Mouse (Mus musculus) hindbrain, embryonic 11.5 days (tissue): Measurements from ENCODE around the gene Prr19. TPM values are rescaled to one million over a fixed set of nuclear protein-coding genes. Genes with fewer than 3 reads are reported as not detected.

Source experiments
- ATAC-seq: fragments of 200-750 bp; cut with Nextera tagmentation; 2 replicates; pipeline ENCODE4 v1.8.0; 2017; ENCODE audit warnings: mild to moderate bottlenecking, moderate TSS enrichment, moderate library complexity; ENCODE audit not compliant: low FRiP score
- DNase-seq: peaks from one replicate; pipeline ENCODE4 v3.0.0-alpha.2; 2015; ENCODE audit warnings: low spot score
- H3K27ac ChIP-seq: fragments of 300-500 bp; sonication (generic); 2 replicates; pipeline ENCODE4 v1.5.1; 2014; ENCODE audit warnings: mild to moderate bottlenecking, low read depth, low read length
- H3K27me3 ChIP-seq: fragments of 300-500 bp; sonication (generic); 2 replicates; pipeline ENCODE4 v1.6.1; 2014; ENCODE audit warnings: mild to moderate bottlenecking, low read length, moderate library complexity, mixed read lengths; ENCODE audit not compliant: control insufficient read depth, insufficient read depth
- H3K36me3 ChIP-seq: fragments of 300-500 bp; sonication (generic); 2 replicates; pipeline ENCODE4 v1.6.1; 2014; ENCODE audit warnings: mild to moderate bottlenecking, low read length, moderate library complexity, mixed read lengths; ENCODE audit not compliant: control insufficient read depth, insufficient read depth
- H3K4me1 ChIP-seq: fragments of 300-500 bp; sonication (generic); replicated peaks from 2 replicates; pipeline ENCODE4 v1.6.1; 2014; ENCODE audit warnings: low read length, mixed read lengths; ENCODE audit not compliant: control insufficient read depth, insufficient read depth
- H3K4me2 ChIP-seq: fragments of 300-500 bp; sonication (generic); replicated peaks from 2 replicates; pipeline ENCODE4 v1.6.1; 2014; ENCODE audit warnings: mild to moderate bottlenecking, low read depth, low read length
- H3K4me3 ChIP-seq: fragments of 300-500 bp; sonication (generic); 2 replicates; pipeline ENCODE4 v1.5.1; 2014; ENCODE audit warnings: low read depth, low read length
- H3K9ac ChIP-seq: fragments of 300-500 bp; sonication (generic); 2 replicates; pipeline ENCODE4 v1.6.1; 2014; ENCODE audit warnings: low read depth, low read length
- H3K9me3 ChIP-seq: fragments of 300-500 bp; sonication (generic); 2 replicates; pipeline ENCODE4 v1.6.1; 2016; ENCODE audit warnings: low read length; ENCODE audit not compliant: control insufficient read depth
- WGBS: fragments of 180-500 bp; shearing (Covaris S2); extraction: QIAGEN DNeasy Blood & Tissue Kit; methylation state at CpG from one replicate; pipeline ENCODE4 v1.1.7; 2014; 5-methylcytosine and 5-hydroxymethylcytosine counted together
- polyA plus RNA-seq: library from polyadenylated mRNA; unstranded; fragments of >200 nt; fragmentation: Nextera tagmentation; extraction: Ambion mirVana; gene quantifications from 2 replicates; pipeline ENCODE4 v1.2.1, GENCODE M21; 2014

Gene Prr19
- polyA plus RNA-seq, 1 experiment from 2014 or later, result 1.3 TPM

GRCm38 (mm10) chr7:25274571-25274970 lies 26.6 kb upstream of the Prr19 start:
- 70% methylated on average over 5 of the region's 5 CpGs for WGBS
- Histone ChIP-seq H3K9me3 (no peaks in the 10 kb centered on the region), H3K9ac (peak overlapping the region; percentile 4; the same call in 1 of the 2 replicates), H3K4me3 (no peak overlapping the region), H3K27ac (no peak overlapping the region), H3K27me3 (no peaks in the 10 kb centered on the region), H3K36me3 (no peaks in the 10 kb centered on the region), H3K4me1 (peaks cover 8% of the 10 kb centered on the region), H3K4me2 (no peak overlapping the region)
- ATAC-seq (no peak), DNase-seq (no peak)

GRCm38 (mm10) chr7:25274996-25275395 lies 26.2 kb upstream of the Prr19 start:
- Histone ChIP-seq H3K27ac (no peak overlapping the region), H3K4me2 (no peak overlapping the region), H3K4me3 (no peak overlapping the region), H3K4me1 (peaks cover 10% of the 10 kb centered on the region), H3K9me3 (no peaks in the 10 kb centered on the region), H3K27me3 (no peaks in the 10 kb centered on the region), H3K9ac (no peak overlapping the region; the same call in 1 of the 2 replicates), H3K36me3 (no peaks in the 10 kb centered on the region)
- DNase-seq (no peak), ATAC-seq (no peak)
- WGBS, result 91% methylated on average over 3 of the region's 3 CpGs

- WGBS, result 61% methylated on average over 9 of the region's 9 CpGs
- no peak overlapping the region for H3K4me2 ChIP-seq
Observed at GRCm38 (mm10) chr7:25275555-25276298, 25.5 kb upstream of the Prr19 start.

GRCm38 (mm10) chr7:25277405-25277804 lies 23.8 kb upstream of the Prr19 start:
- Histone ChIP-seq H3K27me3 (no peaks in the 10 kb centered on the region), H3K27ac (no peak overlapping the region)
- no peak for DNase-seq

More at GRCm38 (mm10) chr7:25275555-25276298, 25.5 kb upstream of the Prr19 start:
- H3K36me3 ChIP-seq, result no peaks in the 10 kb centered on the region
- no peaks in the 10 kb centered on the region for H3K27me3 ChIP-seq
- ATAC-seq, result no peak
- no peak for DNase-seq
- H3K27ac ChIP-seq, result no peak overlapping the region
- no peaks in the 10 kb centered on the region for H3K9me3 ChIP-seq
- H3K9ac ChIP-seq, result no peak overlapping the region; the same call in 1 of the 2 replicates
- no peak overlapping the region for H3K4me3 ChIP-seq
- peaks cover 17% of the 10 kb centered on the region for H3K4me1 ChIP-seq

GRCm38 (mm10) chr7:25277998-25278340 lies 23.2 kb upstream of the Prr19 start:
- H3K9ac ChIP-seq, result no peak overlapping the region
- WGBS, result 19% methylated on average over 4 of the region's 4 CpGs
- no peak for DNase-seq
- no peaks in the 10 kb centered on the region for H3K27me3 ChIP-seq
- H3K4me1 ChIP-seq, result peaks cover 22% of the 10 kb centered on the region
- H3K4me2 ChIP-seq, result peak overlapping the region; percentile 98
- no peak overlapping the region; the same call in 1 of the 2 replicates for H3K27ac ChIP-seq
- ATAC-seq, result no peak
- H3K4me3 ChIP-seq, result peak overlapping the region; percentile 60
- no peaks in the 10 kb centered on the region for H3K36me3 ChIP-seq
- H3K9me3 ChIP-seq, result no peaks in the 10 kb centered on the region

More at GRCm38 (mm10) chr7:25277405-25277804, 23.8 kb upstream of the Prr19 start:
- H3K9me3 ChIP-seq, result no peaks in the 10 kb centered on the region
- H3K4me1 ChIP-seq, result peaks cover 22% of the 10 kb centered on the region
- H3K4me3 ChIP-seq, result no peak overlapping the region
- no peaks in the 10 kb centered on the region for H3K36me3 ChIP-seq
- 89% methylated on average over 4 of the region's 4 CpGs for WGBS
- no peak overlapping the region for H3K9ac ChIP-seq
- no peak for ATAC-seq
- no peak overlapping the region for H3K4me2 ChIP-seq

- H3K27ac ChIP-seq, result peak overlapping the region; percentile 99
- H3K4me2 ChIP-seq, result peak overlapping the region; percentile 98
- H3K9ac ChIP-seq, result peak overlapping the region; percentile 81
- no peaks in the 10 kb centered on the region for H3K36me3 ChIP-seq
- H3K27me3 ChIP-seq, result no peaks in the 10 kb centered on the region
- H3K4me3 ChIP-seq, result peak overlapping the region; percentile 60
- peaks cover 26% of the 10 kb centered on the region for H3K4me1 ChIP-seq
- under 1% methylated on average over 53 of the region's 60 CpGs for WGBS
- ATAC-seq (peak; percentile 76), DNase-seq (peak; percentile 86)
- H3K9me3 ChIP-seq, result no peaks in the 10 kb centered on the region
Observed at GRCm38 (mm10) chr7:25278341-25279075, 22.7 kb upstream of the Prr19 start.

GRCm38 (mm10) chr7:25279076-25279860 lies 21.9 kb upstream of the Prr19 start:
- peaks cover 33% of the 10 kb centered on the region for H3K4me1 ChIP-seq
- 0% methylated on average over 38 of the region's 49 CpGs for WGBS

More at GRCm38 (mm10) chr7:25279076-25279860, 21.9 kb upstream of the Prr19 start:
- Histone ChIP-seq H3K36me3 (no peaks in the 10 kb centered on the region), H3K27me3 (no peaks in the 10 kb centered on the region), H3K9ac (peak overlapping the region; percentile 81), H3K4me2 (peak overlapping the region; percentile 98), H3K4me3 (peak overlapping the region; percentile 60), H3K27ac (peak overlapping the region; percentile 99), H3K9me3 (no peaks in the 10 kb centered on the region)
- ATAC-seq (peak; percentile 68), DNase-seq (peak; percentile 88)
